Mouse (Mus musculus): ENCODE results near the gene Phf23. TPM values are rescaled to one million over a fixed set of nuclear protein-coding genes. Genes with fewer than 3 reads are reported as not detected.

Gene Phf23
- total RNA-seq, 1 experiment: 80.9 TPM

DNA sequence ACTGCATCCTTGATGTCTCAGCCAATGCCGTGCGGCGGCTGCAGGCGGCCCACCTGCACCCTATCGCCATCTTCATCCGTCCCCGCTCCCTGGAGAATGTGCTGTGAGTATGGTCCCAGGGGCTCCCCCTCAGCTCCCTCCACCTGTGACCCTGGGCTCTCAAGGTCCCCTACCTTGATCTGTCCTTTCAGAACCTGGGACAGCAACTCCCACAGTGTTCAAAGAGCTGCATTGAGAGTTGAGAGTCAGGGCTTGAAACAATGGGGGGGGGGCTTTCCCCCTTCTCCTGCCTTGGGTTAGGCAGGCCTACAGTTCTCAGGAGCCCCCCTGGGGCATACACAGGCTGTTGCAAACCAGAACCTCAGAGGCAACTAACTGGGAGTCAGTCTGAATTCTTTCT is 48.1 kb downstream of the Phf23 start:
- H3K4me3 ChIP-seq (ENCODE audit: insufficient read depth in 1 of 2, low read depth in 1 of 2, low read length in 2 of 2, poor library complexity in 1 of 2, severe bottlenecking in 1 of 2): no peak overlapping the region; a peak in 1 of 4 replicates
- no peak overlapping the region for H3K27ac ChIP-seq (ENCODE audit: insufficient read depth, low read depth, low read length, poor library complexity, severe bottlenecking)
- no peaks in the 10 kb centered on the region for H3K36me3 ChIP-seq (ENCODE audit: control insufficient read depth, insufficient read depth, low read length, poor library complexity, severe bottlenecking)
- peaks cover 0 to 9% of the 10 kb centered on the region in 2 experiments; a peak in 1 of 4 replicates for H3K4me1 ChIP-seq (ENCODE audit: control insufficient read depth in 2 of 2, insufficient read depth in 2 of 2, low read length in 2 of 2, poor library complexity in 1 of 2)
- H3K9ac ChIP-seq (ENCODE audit: insufficient read depth, low read depth, low read length, poor library complexity, severe bottlenecking): no peak overlapping the region
- in situ Hi-C loops (cut with MboI; ENCODE audit: low sequenced_read_pairs in 2 of 2, unreplicated experiment in 2 of 2): no loop called here
- TF ChIP-seq CHD2 (IDR thresholded peaks at IDR 0.05; ENCODE audit: low read depth, low read length) (no peak), ZC3H11A (IDR thresholded peaks at IDR 0.05; ENCODE audit: borderline replicate concordance, low read depth, low read length) (no peak), ZNF384 (IDR thresholded peaks at IDR 0.05; ENCODE audit: low read depth, low read length) (no peak), MAFK (IDR thresholded peaks at IDR 0.05; ENCODE audit: insufficient read depth, low read depth, low read length) (no peak), HCFC1 (IDR thresholded peaks at IDR 0.05; ENCODE audit: borderline replicate concordance, insufficient read depth, low read length) (no peak)
- no peaks in the 10 kb centered on the region for H3K9me3 ChIP-seq (ENCODE audit: control insufficient read depth, insufficient read depth, low read depth, low read length)
- no peak for DNase-seq (ENCODE audit: low read depth, low spot score)

DNA sequence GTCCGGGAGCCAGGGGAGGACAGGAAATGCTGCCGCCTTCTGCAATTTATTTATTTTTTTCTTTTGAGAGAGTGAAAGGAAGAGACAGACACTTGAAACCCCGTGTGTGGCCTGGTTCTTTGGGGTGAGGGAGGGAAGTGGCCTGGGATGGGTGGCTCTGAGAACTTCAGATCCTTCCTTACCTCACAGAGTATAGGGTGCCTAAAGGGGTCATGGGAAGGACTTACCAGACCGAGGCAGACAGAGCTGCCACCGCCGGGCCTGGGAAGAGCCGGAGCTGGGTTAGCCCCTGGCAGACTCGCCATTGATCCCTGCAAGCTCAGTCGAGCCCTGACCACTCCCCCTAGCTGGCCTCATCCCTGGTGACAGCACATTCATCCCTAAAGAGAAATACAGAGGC is 49.9 kb downstream of the Phf23 start:
- Histone ChIP-seq H3K4me1 (ENCODE audit: control insufficient read depth in 2 of 2, insufficient read depth in 2 of 2, low read length in 2 of 2, poor library complexity in 1 of 2) (peaks cover 0 to 4% of the 10 kb centered on the region in 2 experiments; a peak in 1 of 4 replicates), H3K9ac (ENCODE audit: insufficient read depth, low read depth, low read length, poor library complexity, severe bottlenecking) (no peak overlapping the region), H3K27ac (ENCODE audit: insufficient read depth, low read depth, low read length, poor library complexity, severe bottlenecking) (no peak overlapping the region), H3K4me3 (ENCODE audit: insufficient read depth in 1 of 2, low read depth in 1 of 2, low read length in 2 of 2, poor library complexity in 1 of 2, severe bottlenecking in 1 of 2) (no peak overlapping the region), H3K9me3 (ENCODE audit: control insufficient read depth, insufficient read depth, low read depth, low read length) (no peaks in the 10 kb centered on the region), H3K36me3 (ENCODE audit: control insufficient read depth, insufficient read depth, low read length, poor library complexity, severe bottlenecking) (no peaks in the 10 kb centered on the region)
- no peak for DNase-seq (ENCODE audit: low read depth, low spot score)
- in situ Hi-C loops (cut with MboI; ENCODE audit: low sequenced_read_pairs in 2 of 2, unreplicated experiment in 2 of 2): no loop called here
- TF ChIP-seq HCFC1 (IDR thresholded peaks at IDR 0.05; ENCODE audit: borderline replicate concordance, insufficient read depth, low read length) (no peak), CHD2 (IDR thresholded peaks at IDR 0.05; ENCODE audit: low read depth, low read length) (no peak), ZC3H11A (IDR thresholded peaks at IDR 0.05; ENCODE audit: borderline replicate concordance, low read depth, low read length) (no peak), MAFK (IDR thresholded peaks at IDR 0.05; ENCODE audit: insufficient read depth, low read depth, low read length) (no peak)

DNA sequence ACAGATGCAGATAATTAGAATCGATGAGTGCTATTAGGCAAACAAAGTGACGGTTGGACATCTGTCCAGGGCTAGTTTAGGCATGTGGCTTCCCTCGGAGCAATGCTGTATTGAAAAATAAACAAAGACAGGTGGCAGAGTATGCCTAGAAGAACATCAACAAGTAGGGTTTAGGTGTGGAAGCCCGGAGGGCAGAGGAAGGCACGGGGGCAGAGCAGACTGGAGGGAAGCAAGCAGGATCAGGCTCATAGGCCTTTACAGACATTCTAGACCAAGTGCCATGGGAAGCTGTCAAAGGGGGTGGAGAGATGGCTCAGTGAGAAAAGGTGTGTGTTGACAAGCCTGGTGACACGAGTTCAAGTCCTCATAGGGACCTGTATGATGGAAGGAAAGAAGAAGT is 53.8 kb downstream of the Phf23 start:
- no peak for DNase-seq (ENCODE audit: low read depth, low spot score)
- Histone ChIP-seq H3K27ac (ENCODE audit: insufficient read depth, low read depth, low read length, poor library complexity, severe bottlenecking) (no peak overlapping the region), H3K9me3 (ENCODE audit: control insufficient read depth, insufficient read depth, low read depth, low read length) (no peaks in the 10 kb centered on the region), H3K4me1 (ENCODE audit: control insufficient read depth in 2 of 2, insufficient read depth in 2 of 2, low read length in 2 of 2, poor library complexity in 1 of 2) (no peaks in the 10 kb centered on the region; a peak in 1 of 4 replicates), H3K4me3 (ENCODE audit: insufficient read depth in 1 of 2, low read depth in 1 of 2, low read length in 2 of 2, poor library complexity in 1 of 2, severe bottlenecking in 1 of 2) (no peak overlapping the region), H3K36me3 (ENCODE audit: control insufficient read depth, insufficient read depth, low read length, poor library complexity, severe bottlenecking) (no peaks in the 10 kb centered on the region), H3K9ac (ENCODE audit: insufficient read depth, low read depth, low read length, poor library complexity, severe bottlenecking) (no peak overlapping the region)
- in situ Hi-C loops (cut with MboI; ENCODE audit: low sequenced_read_pairs in 2 of 2, unreplicated experiment in 2 of 2): no loop called here
- TF ChIP-seq HCFC1 (IDR thresholded peaks at IDR 0.05; ENCODE audit: borderline replicate concordance, insufficient read depth, low read length): no peak
- no peak for TF ChIP-seq CHD2 (IDR thresholded peaks at IDR 0.05; ENCODE audit: low read depth, low read length)
- no peak for TF ChIP-seq MAFK (IDR thresholded peaks at IDR 0.05; ENCODE audit: insufficient read depth, low read depth, low read length)

Other genes starting within 250 kb of the Phf23 start
- gene Polr2a, start 237.1 kb upstream of the Phf23 start, total RNA-seq (2012; rRNA removed): 71.9 and 74.2 TPM in 2 replicates
- 0.22 and 0.48 TPM in 2 replicates for gene Slc35g3, start 233.8 kb upstream of the Phf23 start, total RNA-seq (2012; rRNA removed)
- 1.6 and 3.0 TPM in 2 replicates for gene Zbtb4, start 229.9 kb upstream of the Phf23 start, total RNA-seq (2012; rRNA removed)
- gene Chrnb1, start 199.8 kb upstream of the Phf23 start, total RNA-seq (2012; rRNA removed): 3.8 and 5.7 TPM in 2 replicates
- gene Fgf11, start 193.9 kb upstream of the Phf23 start, total RNA-seq (2012; rRNA removed): 0.31 and 0.42 TPM in 2 replicates
- gene Tmem102, start 190.2 kb upstream of the Phf23 start, total RNA-seq (2012; rRNA removed): 1.3 and 1.8 TPM in 2 replicates
- gene Gm39566, start 180.5 kb upstream of the Phf23 start, total RNA-seq (2012; rRNA removed): not detected in 2 replicates
- gene Spem2, start 177.3 kb upstream of the Phf23 start, total RNA-seq (2012; rRNA removed): not detected in 2 replicates
- 0.27 TPM in 1 of 2 replicates, not detected in the other for gene Spem1, start 173.6 kb upstream of the Phf23 start, total RNA-seq (2012; rRNA removed)
- 8.9 and 9.5 TPM in 2 replicates for gene Nlgn2, start 158.0 kb upstream of the Phf23 start, total RNA-seq (2012; rRNA removed)
- gene Tmem256, start 157.3 kb upstream of the Phf23 start, total RNA-seq (2012; rRNA removed): 88.9 and 90.7 TPM in 2 replicates
- gene Plscr3, start 149.4 kb upstream of the Phf23 start, total RNA-seq (2012; rRNA removed): 7.0 and 7.2 TPM in 2 replicates
- gene Tnk1, start 137.0 kb upstream of the Phf23 start, total RNA-seq (2012; rRNA removed): 3.4 and 8.1 TPM in 2 replicates
- gene Tmem95, start 117.8 kb upstream of the Phf23 start, total RNA-seq (2012; rRNA removed): not detected in 2 replicates
- gene Kctd11, start 114.4 kb upstream of the Phf23 start, total RNA-seq (2012; rRNA removed): 3.1 and 5.4 TPM in 2 replicates
- 9.6 and 14.7 TPM in 2 replicates for gene Acap1, start 100.2 kb upstream of the Phf23 start, total RNA-seq (2012; rRNA removed)
- 3.3 and 5.7 TPM in 2 replicates for gene 2810408A11Rik, start 94.8 kb upstream of the Phf23 start, total RNA-seq (2012; rRNA removed)
- gene Neurl4, start 94.7 kb upstream of the Phf23 start, total RNA-seq (2012; rRNA removed): 66.3 and 98.2 TPM in 2 replicates
- gene Gps2, start 81.9 kb upstream of the Phf23 start, total RNA-seq (2012; rRNA removed): 14.3 and 15.5 TPM in 2 replicates
- gene Eif5a, start 73.8 kb upstream of the Phf23 start, total RNA-seq (2012; rRNA removed): 754 and 926 TPM in 2 replicates
- gene Ybx2, start 60.0 kb upstream of the Phf23 start, total RNA-seq (2012; rRNA removed): 3.9 and 6.1 TPM in 2 replicates
- 2.6 and 4.2 TPM in 2 replicates for gene Slc2a4, start 47.6 kb upstream of the Phf23 start, total RNA-seq (2012; rRNA removed)
- gene Cldn7, start 31.0 kb upstream of the Phf23 start, total RNA-seq (2012; rRNA removed): 24.9 and 38.7 TPM in 2 replicates
- gene Ctdnep1, start 14.6 kb upstream of the Phf23 start, total RNA-seq (2012; rRNA removed): 33.3 and 41.2 TPM in 2 replicates
- 76.1 and 87.9 TPM in 2 replicates for gene Elp5, start 13.3 kb upstream of the Phf23 start, total RNA-seq (2012; rRNA removed)
- gene Gabarap, start 4.6 kb upstream of the Phf23 start, total RNA-seq (2012; rRNA removed): 57.7 and 70.6 TPM in 2 replicates
- 47.4 and 70.9 TPM in 2 replicates for gene Dvl2, start 4.8 kb downstream of the Phf23 start, total RNA-seq (2012; rRNA removed)
- gene Acadvl, start 19.6 kb downstream of the Phf23 start, total RNA-seq (2012; rRNA removed): 32.5 and 48.7 TPM in 2 replicates
- 10.8 and 11.4 TPM in 2 replicates for gene Dlg4, start 21.2 kb downstream of the Phf23 start, total RNA-seq (2012; rRNA removed)
- 0.58 TPM in 1 of 2 replicates, not detected in the other for gene Asgr1, start 58.3 kb downstream of the Phf23 start, total RNA-seq (2012; rRNA removed)
- gene Asgr2, start 96.9 kb downstream of the Phf23 start, total RNA-seq (2012; rRNA removed): 2.0 and 2.1 TPM in 2 replicates
- gene Mgl2, start 134.6 kb downstream of the Phf23 start, total RNA-seq (2012; rRNA removed): 0.42 and 1.8 TPM in 2 replicates
- gene Clec10a, start 160.4 kb downstream of the Phf23 start, total RNA-seq (2012; rRNA removed): 2.1 and 2.2 TPM in 2 replicates
- 0.98 and 3.0 TPM in 2 replicates for gene Slc16a11, start 217.0 kb downstream of the Phf23 start, total RNA-seq (2012; rRNA removed)
- gene Slc16a13, start 225.3 kb downstream of the Phf23 start, total RNA-seq (2012; rRNA removed): 10.7 and 12.4 TPM in 2 replicates
- gene Bcl6b, start 234.0 kb downstream of the Phf23 start, total RNA-seq (2012; rRNA removed): 5.2 and 7.1 TPM in 2 replicates
- 49.9 and 59.4 TPM in 2 replicates for gene 0610010K14Rik, start 242.1 kb downstream of the Phf23 start, total RNA-seq (2012; rRNA removed)
- gene Gm21988, start 244.1 kb downstream of the Phf23 start, total RNA-seq (2012; rRNA removed): 2.4 and 4.5 TPM in 2 replicates
- gene Rnasek, start 244.1 kb downstream of the Phf23 start, total RNA-seq (2012; rRNA removed): 66.0 and 75.1 TPM in 2 replicates

All from ES-E14 (cell line).